Mouse (Mus musculus): ENCODE data around the gene Gas7.

DNA sequence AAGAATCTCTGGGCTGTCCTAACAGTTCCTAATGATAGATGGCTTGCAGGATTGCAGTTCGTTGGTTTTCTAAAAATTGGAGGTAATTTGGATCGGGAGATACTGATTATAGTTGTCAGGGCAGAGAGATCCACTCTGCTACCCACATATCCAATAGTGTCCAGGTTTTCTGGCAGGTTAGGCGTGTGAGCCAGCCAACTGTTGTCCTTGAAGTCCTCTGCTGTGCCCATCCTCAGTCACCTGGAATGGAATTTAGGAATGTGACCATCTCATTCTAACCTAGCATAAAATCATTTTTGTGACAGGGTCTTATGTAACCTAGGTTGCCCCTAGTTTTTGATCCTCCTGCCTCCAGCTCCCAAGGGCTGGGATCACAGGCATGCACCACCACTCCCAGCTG lies 188.2 kb downstream of the Gas7 start:
- TF ChIP-seq CTCF (IDR thresholded peaks at IDR 0.05): no peak
- TF ChIP-seq POLR2A (IDR thresholded peaks at IDR 0.05; ENCODE audit: insufficient read depth, low read depth, low read length): no peak
- no peak for TF ChIP-seq EP300 (IDR thresholded peaks at IDR 0.05; ENCODE audit: insufficient read depth, low read depth, low read length)

All from heart, adult 2 months (tissue).